Mouse (Mus musculus) forebrain, embryonic 14.5 days (tissue): ENCODE data around the gene 4933402J07Rik. TPM values are rescaled to one million over a fixed set of nuclear protein-coding genes. Genes with fewer than 3 reads are reported as not detected.

Experiments used
- ATAC-seq: fragments of 200-750 bp; cut with Nextera tagmentation; 2 replicates; pipeline ENCODE4 v1.8.0; 2017; ENCODE audit warnings: mild to moderate bottlenecking, moderate library complexity
- DNase-seq: peaks from one replicate; pipeline ENCODE4 v3.0.0-alpha.2; 2015; ENCODE audit warnings: low spot score
- H3K27ac ChIP-seq: fragments of 300-500 bp; sonication (generic); 2 replicates; pipeline ENCODE4 v1.5.1; 2014; ENCODE audit warnings: low read depth, mild to moderate bottlenecking, control low read depth, low read length, moderate library complexity
- H3K27me3 ChIP-seq: fragments of 300-500 bp; sonication (generic); replicated peaks from 2 replicates; pipeline ENCODE4 v1.6.1; 2014; ENCODE audit warnings: low read length, control low read depth, mixed read lengths; ENCODE audit not compliant: control insufficient read depth, insufficient read depth
- H3K36me3 ChIP-seq: fragments of 300-500 bp; sonication (generic); 2 replicates; pipeline ENCODE4 v1.6.1; 2014; ENCODE audit warnings: low read length, control low read depth; ENCODE audit not compliant: control insufficient read depth, insufficient read depth
- H3K4me1 ChIP-seq: fragments of 300-500 bp; sonication (generic); 2 replicates; pipeline ENCODE4 v1.6.1; 2014; ENCODE audit warnings: antibody characterized with exemption, low read length, control low read depth; ENCODE audit not compliant: control insufficient read depth, insufficient read depth
- H3K4me2 ChIP-seq: fragments of 300-500 bp; sonication (generic); 2 replicates; pipeline ENCODE4 v1.6.1; 2014; ENCODE audit warnings: mild to moderate bottlenecking, control low read depth, low read length
- H3K4me3 ChIP-seq: fragments of 300-500 bp; sonication (generic); 2 replicates; pipeline ENCODE4 v1.5.1; 2014; ENCODE audit warnings: low read depth, low read length, control low read depth
- H3K9ac ChIP-seq: fragments of 300-500 bp; sonication (generic); 2 replicates; pipeline ENCODE4 v1.6.1; 2014; ENCODE audit warnings: mild to moderate bottlenecking, low read length, control low read depth, moderate library complexity
- H3K9me3 ChIP-seq: fragments of 300-500 bp; sonication (generic); replicated peaks from 2 replicates; pipeline ENCODE4 v1.6.1; 2016; ENCODE audit warnings: low read length, control low read depth, mixed read lengths; ENCODE audit not compliant: control insufficient read depth
- WGBS: fragments of 180-500 bp; shearing (Covaris S2); extraction: QIAGEN DNeasy Blood & Tissue Kit; methylation state at CpG from one replicate; pipeline ENCODE4 v1.1.7; 2014; 5-methylcytosine and 5-hydroxymethylcytosine counted together
- polyA plus RNA-seq: library from polyadenylated mRNA; unstranded; fragments of >200 nt; fragmentation: Nextera tagmentation; extraction: Ambion mirVana; gene quantifications from 2 replicates; pipeline ENCODE4 v1.2.1, GENCODE M21; 2014

Gene 4933402J07Rik
- polyA plus RNA-seq, 1 experiment from 2014 or later, result not detected

DNA sequence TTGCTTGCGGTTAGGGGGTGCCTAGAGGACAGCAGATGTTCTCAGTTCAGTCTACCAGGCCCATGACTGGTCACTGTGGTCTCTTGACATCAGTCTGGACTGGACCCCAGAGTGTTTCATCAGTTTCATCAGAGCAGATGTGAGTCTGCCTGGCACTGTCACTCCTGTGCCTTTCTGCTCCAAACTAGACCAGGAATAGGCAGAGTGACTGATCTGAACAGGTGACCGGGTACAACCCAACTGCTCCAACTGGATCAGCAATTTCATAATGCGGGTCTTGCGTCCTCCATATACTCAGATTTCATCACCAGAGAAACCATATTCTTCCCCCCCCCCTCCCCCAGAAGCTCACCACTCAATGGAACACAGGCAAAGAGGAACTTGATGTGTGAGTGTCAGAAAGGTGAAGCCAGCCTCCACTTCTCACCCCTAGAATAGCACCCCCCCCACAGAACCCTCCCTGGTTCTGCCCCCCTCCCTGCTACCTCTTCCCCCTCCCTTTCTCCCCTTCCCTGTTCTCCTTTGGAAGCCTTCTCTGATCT lies 46.1 kb downstream of the 4933402J07Rik start:
- no peaks in the 10 kb centered on the region for H3K4me1 ChIP-seq
- H3K9me3 ChIP-seq, result no peaks in the 10 kb centered on the region
- 90% methylated on average over 4 of the region's 4 CpGs for WGBS
- H3K4me2 ChIP-seq, result no peak overlapping the region
- no peak for DNase-seq
- H3K27ac ChIP-seq, result no peak overlapping the region
- no peaks in the 10 kb centered on the region for H3K36me3 ChIP-seq
- no peak for ATAC-seq
- no peak overlapping the region for H3K4me3 ChIP-seq
- no peaks in the 10 kb centered on the region for H3K27me3 ChIP-seq
- no peak overlapping the region for H3K9ac ChIP-seq

DNA sequence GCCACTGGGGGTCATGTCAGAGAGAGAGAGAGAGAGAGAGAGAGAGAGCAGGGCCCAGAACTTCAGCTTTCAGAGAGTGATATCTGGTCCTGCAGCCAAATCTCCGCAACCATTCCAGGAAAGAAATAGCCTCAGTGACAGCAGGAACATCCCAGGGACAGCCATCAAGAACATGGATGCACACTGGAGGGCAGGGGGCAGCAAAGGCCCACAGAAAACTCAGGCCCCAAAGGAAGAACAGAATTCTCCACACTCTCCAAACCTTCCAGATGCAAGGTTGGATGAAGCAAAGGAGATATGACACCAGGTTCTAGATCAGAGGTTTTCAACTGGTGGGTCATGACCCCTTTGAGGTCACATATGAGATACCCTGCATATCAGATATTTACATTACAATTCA lies 50.0 kb downstream of the 4933402J07Rik start:
- Histone ChIP-seq H3K4me2 (no peak overlapping the region), H3K27me3 (no peaks in the 10 kb centered on the region), H3K27ac (no peak overlapping the region), H3K36me3 (no peaks in the 10 kb centered on the region), H3K4me3 (no peak overlapping the region), H3K9ac (no peak overlapping the region), H3K4me1 (no peaks in the 10 kb centered on the region), H3K9me3 (no peaks in the 10 kb centered on the region)
- 90% methylated on average over 1 of the region's 1 CpGs for WGBS
- ATAC-seq, result no peak
- peak; percentile 21 for DNase-seq

DNA sequence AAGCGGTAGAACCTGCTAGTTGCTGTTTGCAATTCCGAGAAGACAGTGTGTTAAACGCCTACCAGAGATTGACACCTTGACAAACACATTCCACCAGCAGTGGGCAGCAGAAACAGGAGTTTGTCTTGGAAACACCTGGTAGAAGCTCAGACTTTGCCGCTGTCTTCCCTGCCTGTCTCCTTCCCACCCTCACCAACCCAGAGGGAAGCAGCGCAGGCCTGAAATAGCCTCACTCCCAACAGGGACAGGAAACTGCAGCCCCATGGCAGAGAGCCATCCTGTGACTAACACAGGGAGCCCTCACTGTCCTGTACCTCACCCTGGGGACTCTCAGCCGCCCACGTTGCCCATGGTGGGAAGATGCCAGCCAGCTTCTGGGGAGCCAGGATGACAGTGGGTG lies 55.5 kb downstream of the 4933402J07Rik start:
- DNase-seq (peak; percentile 50), ATAC-seq (no peak)
- Histone ChIP-seq H3K36me3 (no peaks in the 10 kb centered on the region), H3K27me3 (no peaks in the 10 kb centered on the region), H3K9me3 (no peaks in the 10 kb centered on the region), H3K4me2 (no peak overlapping the region), H3K4me1 (peaks cover 3% of the 10 kb centered on the region; the same call in 1 of the 2 replicates), H3K4me3 (no peak overlapping the region), H3K9ac (no peak overlapping the region), H3K27ac (peak overlapping the region; percentile 3; the same call in 1 of the 2 replicates)
- 49% methylated on average over 7 of the region's 7 CpGs for WGBS

DNA sequence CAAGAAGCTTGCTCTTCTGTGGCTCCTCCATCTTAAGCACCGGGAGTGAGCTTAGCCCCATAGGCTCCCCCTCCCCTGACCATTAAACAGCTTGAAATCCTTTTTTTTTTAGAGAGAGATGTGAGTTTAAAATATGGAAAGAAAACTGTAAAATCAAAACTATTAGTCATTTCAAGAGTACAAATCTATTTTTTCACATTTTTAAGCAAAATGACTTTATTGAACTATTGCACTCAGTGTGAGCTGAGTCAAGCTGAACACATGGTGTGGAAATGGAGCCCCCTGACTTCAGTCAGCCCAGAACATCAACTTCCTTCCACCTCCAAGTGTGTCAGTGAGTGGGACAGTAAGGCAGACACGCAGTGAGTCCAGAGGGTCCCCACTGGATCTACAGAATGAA lies 55.9 kb downstream of the 4933402J07Rik start:
- Histone ChIP-seq H3K4me1 (peaks cover 3% of the 10 kb centered on the region; the same call in 1 of the 2 replicates), H3K36me3 (no peaks in the 10 kb centered on the region), H3K9ac (no peak overlapping the region), H3K27me3 (no peaks in the 10 kb centered on the region), H3K27ac (peak overlapping the region; percentile 3; the same call in 1 of the 2 replicates), H3K9me3 (no peaks in the 10 kb centered on the region), H3K4me3 (no peak overlapping the region), H3K4me2 (no peak overlapping the region)
- ATAC-seq (no peak), DNase-seq (no peak)
- 70% methylated on average over 2 of the region's 2 CpGs for WGBS

DNA sequence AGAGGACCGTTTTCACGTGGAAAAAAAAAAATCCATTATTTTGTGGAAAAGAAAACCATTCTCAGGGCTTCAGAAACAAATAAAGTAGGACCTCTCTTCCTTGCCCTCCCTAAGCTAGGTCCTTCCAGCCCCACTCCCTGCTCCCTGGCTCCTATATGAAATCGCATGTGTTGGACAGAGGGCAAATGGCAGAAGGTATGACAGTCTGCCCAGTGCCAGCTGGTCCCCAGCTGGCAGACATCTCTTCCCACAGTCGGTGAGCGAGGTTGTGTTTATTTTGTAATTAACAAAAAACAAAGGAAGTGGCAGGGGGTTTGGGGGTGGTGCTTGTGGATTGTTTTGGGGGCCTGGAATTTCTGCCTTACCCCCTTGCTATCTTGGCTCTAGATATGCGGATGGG lies 56.6 kb downstream of the 4933402J07Rik start:
- no peaks in the 10 kb centered on the region for H3K9me3 ChIP-seq
- H3K36me3 ChIP-seq, result no peaks in the 10 kb centered on the region
- H3K4me2 ChIP-seq, result no peak overlapping the region
- DNase-seq (peak; percentile 41), ATAC-seq (no peak)
- no peak overlapping the region for H3K9ac ChIP-seq
- 67% methylated on average over 6 of the region's 6 CpGs for WGBS
- peaks cover 3% of the 10 kb centered on the region; the same call in 1 of the 2 replicates for H3K4me1 ChIP-seq
- H3K27me3 ChIP-seq, result no peaks in the 10 kb centered on the region
- H3K4me3 ChIP-seq, result no peak overlapping the region
- no peak overlapping the region for H3K27ac ChIP-seq

DNA sequence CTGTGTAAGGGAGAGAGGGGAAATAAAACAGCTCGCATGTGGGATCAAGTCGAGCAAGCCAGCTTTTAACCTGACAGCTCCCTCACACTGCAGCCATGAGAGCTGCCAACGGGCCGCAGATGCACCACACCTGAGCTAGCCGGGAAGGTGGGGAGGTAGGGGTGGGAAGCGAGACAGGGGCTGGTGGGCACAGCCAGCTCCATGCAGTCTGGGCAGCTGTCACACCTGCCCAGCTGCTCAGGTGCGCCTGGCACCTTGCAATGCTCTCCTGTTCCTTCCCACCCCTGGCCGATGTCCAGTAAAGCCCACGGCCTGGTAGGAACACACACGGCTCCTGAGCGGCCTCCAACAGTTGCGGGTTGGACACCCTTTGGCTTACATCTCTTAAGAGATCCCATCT lies 57.5 kb downstream of the 4933402J07Rik start:
- no peak overlapping the region for H3K27ac ChIP-seq
- ATAC-seq, result no peak

DNA sequence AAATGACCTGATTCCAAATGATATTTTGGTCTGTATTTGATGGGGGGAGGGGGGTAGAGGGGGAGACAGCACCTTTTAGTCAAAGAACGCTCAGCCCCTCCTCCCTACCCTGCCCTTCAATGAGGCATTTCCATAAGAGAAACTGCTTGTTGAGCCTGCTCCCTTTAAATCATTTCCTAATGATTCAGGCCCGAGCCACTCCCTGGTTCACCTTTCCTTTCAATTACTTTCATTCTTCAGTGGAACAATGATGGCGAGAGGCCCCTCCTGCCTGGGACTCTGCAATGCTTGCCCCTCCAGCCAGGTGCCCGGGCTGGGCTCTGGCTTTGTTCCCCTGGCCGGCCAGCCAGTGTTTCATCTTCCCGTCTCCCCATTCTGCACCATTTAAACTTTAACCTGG lies 66.0 kb downstream of the 4933402J07Rik start:
- no peak overlapping the region for H3K9ac ChIP-seq
- no peaks in the 10 kb centered on the region for H3K36me3 ChIP-seq
- DNase-seq (no peak), ATAC-seq (no peak)
- H3K9me3 ChIP-seq, result no peaks in the 10 kb centered on the region
- H3K4me2 ChIP-seq, result no peak overlapping the region
- H3K27me3 ChIP-seq, result no peaks in the 10 kb centered on the region
- H3K4me1 ChIP-seq, result no peaks in the 10 kb centered on the region
- H3K27ac ChIP-seq, result no peak overlapping the region
- H3K4me3 ChIP-seq, result no peak overlapping the region
- WGBS, result 26% methylated on average over 6 of the region's 6 CpGs

More for the DNA sequence above, 57.5 kb downstream of the 4933402J07Rik start:
- H3K4me2 ChIP-seq, result no peak overlapping the region
- H3K4me1 ChIP-seq, result peaks cover 3% of the 10 kb centered on the region; the same call in 1 of the 2 replicates
- H3K27me3 ChIP-seq, result no peaks in the 10 kb centered on the region
- no peak for DNase-seq
- no peaks in the 10 kb centered on the region for H3K36me3 ChIP-seq
- H3K4me3 ChIP-seq, result no peak overlapping the region
- no peaks in the 10 kb centered on the region for H3K9me3 ChIP-seq
- 86% methylated on average over 12 of the region's 12 CpGs for WGBS
- H3K9ac ChIP-seq, result no peak overlapping the region

DNA sequence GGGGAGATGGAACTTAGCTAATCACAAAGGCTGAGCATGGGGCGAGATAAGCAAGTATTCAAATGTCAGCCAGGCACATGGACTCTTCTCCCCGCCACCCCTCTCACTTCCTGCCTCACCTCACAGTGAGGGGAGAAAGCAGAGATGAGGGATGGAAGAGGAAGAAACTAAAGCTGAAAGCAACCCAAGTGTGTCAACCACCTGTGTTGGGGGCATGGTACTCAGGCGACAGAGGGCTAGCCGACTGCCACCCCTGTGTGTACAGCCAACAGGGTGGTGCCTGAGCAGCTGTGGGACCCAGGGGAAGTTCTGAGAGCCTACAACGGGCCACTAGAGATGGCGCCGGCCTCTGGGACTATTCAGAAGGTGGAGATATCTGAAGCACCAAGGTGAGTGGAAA lies 68.1 kb downstream of the 4933402J07Rik start:
- 91% methylated on average over 7 of the region's 7 CpGs for WGBS

DNA sequence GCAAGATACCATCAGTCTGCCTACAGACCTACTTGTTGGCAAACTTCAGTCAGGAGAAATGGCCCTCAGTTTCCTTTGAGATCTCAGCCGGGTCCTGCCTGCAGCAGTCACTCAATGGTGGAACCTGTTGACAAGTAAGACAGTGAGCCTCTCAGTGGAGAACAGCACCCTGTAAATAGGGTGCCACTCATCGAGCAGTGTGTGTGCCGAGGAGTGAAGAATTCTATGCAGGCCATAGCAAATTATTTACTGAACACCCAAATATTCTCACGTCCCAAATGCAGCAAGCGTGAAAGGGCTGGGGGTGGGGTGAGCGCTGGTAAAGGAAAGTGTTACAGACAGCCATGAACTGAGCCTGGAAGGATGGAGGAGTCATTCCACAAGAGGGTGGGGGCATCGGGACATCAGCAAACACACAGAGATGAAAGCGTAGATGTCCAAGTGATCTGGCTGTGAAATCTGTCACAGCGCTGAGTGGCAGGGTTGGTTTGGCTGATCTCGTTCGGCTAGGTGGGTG lies 72.6 kb downstream of the 4933402J07Rik start:
- ATAC-seq (no peak), DNase-seq (no peak)
- WGBS, result 84% methylated on average over 11 of the region's 11 CpGs
- H3K9ac ChIP-seq, result no peak overlapping the region
- H3K4me2 ChIP-seq, result no peak overlapping the region
- H3K9me3 ChIP-seq, result no peaks in the 10 kb centered on the region
- no peak overlapping the region for H3K27ac ChIP-seq
- no peaks in the 10 kb centered on the region for H3K4me1 ChIP-seq
- H3K4me3 ChIP-seq, result no peak overlapping the region
- H3K36me3 ChIP-seq, result no peaks in the 10 kb centered on the region
- H3K27me3 ChIP-seq, result no peaks in the 10 kb centered on the region

More for the DNA sequence above, 68.1 kb downstream of the 4933402J07Rik start:
- no peak for ATAC-seq
- Histone ChIP-seq H3K9me3 (no peaks in the 10 kb centered on the region), H3K4me3 (no peak overlapping the region), H3K36me3 (no peaks in the 10 kb centered on the region), H3K9ac (no peak overlapping the region), H3K4me2 (no peak overlapping the region), H3K27ac (no peak overlapping the region), H3K27me3 (no peaks in the 10 kb centered on the region), H3K4me1 (no peaks in the 10 kb centered on the region)
- DNase-seq, result no peak
